Mouse (Mus musculus) liver (tissue): Measurements from ENCODE around the gene Kbtbd2.
A peak's percentile ranks its signal among the peaks of the same experiment; 100 is the strongest.

Experiments
- DNase-seq: peaks from one replicate; pipeline ENCODE4 v3.0.0-alpha.2; 2020; ENCODE audit warnings: mixed read lengths

Kbtbd2 gene

GRCm38 (mm10) chr6:56797311-56798151, at the start of gene Kbtbd2:
TSS of gene Kbtbd2 (minus strand) at chr6:56797813.
- DNase-seq = peak; percentile 96

- DNase-seq = peak; percentile 56
Observed at GRCm38 (mm10) chr6:56844365-56844764, 46.8 kb upstream of the Kbtbd2 start.

- no peak for DNase-seq
Observed at GRCm38 (mm10) chr6:56843229-56843628, 45.6 kb upstream of the Kbtbd2 start.

GRCm38 (mm10) chr6:56837621-56838020, 40.0 kb upstream of the Kbtbd2 start:
- no peak for DNase-seq

GRCm38 (mm10) chr6:56837166-56837565, 39.6 kb upstream of the Kbtbd2 start:
- no peak for DNase-seq

GRCm38 (mm10) chr6:56835532-56835931, 37.9 kb upstream of the Kbtbd2 start:
- no peak for DNase-seq

GRCm38 (mm10) chr6:56834769-56835168, 37.2 kb upstream of the Kbtbd2 start:
- DNase-seq = no peak

GRCm38 (mm10) chr6:56832830-56833229, 35.2 kb upstream of the Kbtbd2 start:
- no peak for DNase-seq

GRCm38 (mm10) chr6:56832407-56832796, 34.8 kb upstream of the Kbtbd2 start:
- no peak for DNase-seq

GRCm38 (mm10) chr6:56831697-56832406, 34.2 kb upstream of the Kbtbd2 start, which contains the start of gene Fkbp9:
TSS of gene Fkbp9 (plus strand) at chr6:56832059.
- DNase-seq = peak; percentile 78

- no peak for DNase-seq
Observed at GRCm38 (mm10) chr6:56825657-56826056, 28.0 kb upstream of the Kbtbd2 start.

- DNase-seq = no peak
Observed at GRCm38 (mm10) chr6:56819124-56819487, 21.5 kb upstream of the Kbtbd2 start.

GRCm38 (mm10) chr6:56818436-56819123, 21.0 kb upstream of the Kbtbd2 start:
- DNase-seq = no peak

GRCm38 (mm10) chr6:56813332-56813731, 15.7 kb upstream of the Kbtbd2 start:
- no peak for DNase-seq

- peak; percentile 20 for DNase-seq
Observed at GRCm38 (mm10) chr6:56808656-56809055, 11.0 kb upstream of the Kbtbd2 start.

- DNase-seq = no peak
Observed at GRCm38 (mm10) chr6:56806195-56806594, 8.6 kb upstream of the Kbtbd2 start.

- DNase-seq = no peak
Observed at GRCm38 (mm10) chr6:56805026-56805425, 7.4 kb upstream of the Kbtbd2 start.

- no peak for DNase-seq
Observed at GRCm38 (mm10) chr6:56798152-56798465, 496 bp upstream of the Kbtbd2 start.

GRCm38 (mm10) chr6:56796668-56797141, 908 bp downstream of the Kbtbd2 start:
- peak; percentile 57 for DNase-seq

GRCm38 (mm10) chr6:56796232-56796631, 1.4 kb downstream of the Kbtbd2 start:
- DNase-seq = no peak

GRCm38 (mm10) chr6:56794834-56795233, 2.8 kb downstream of the Kbtbd2 start:
- no peak for DNase-seq

GRCm38 (mm10) chr6:56789336-56789735, 8.3 kb downstream of the Kbtbd2 start:
- no peak for DNase-seq

GRCm38 (mm10) chr6:56787668-56788067, 9.9 kb downstream of the Kbtbd2 start:
- no peak for DNase-seq

GRCm38 (mm10) chr6:56785068-56785467, 12.5 kb downstream of the Kbtbd2 start:
- DNase-seq = no peak
